Mouse (Mus musculus): ENCODE data around the gene Dip2c. TPM values are rescaled to one million over a fixed set of nuclear protein-coding genes. Genes with fewer than 3 reads are reported as not detected.

Gene Dip2c
- polyA plus RNA-seq, 1 experiment from 2014 or later, result 3.9 TPM

DNA sequence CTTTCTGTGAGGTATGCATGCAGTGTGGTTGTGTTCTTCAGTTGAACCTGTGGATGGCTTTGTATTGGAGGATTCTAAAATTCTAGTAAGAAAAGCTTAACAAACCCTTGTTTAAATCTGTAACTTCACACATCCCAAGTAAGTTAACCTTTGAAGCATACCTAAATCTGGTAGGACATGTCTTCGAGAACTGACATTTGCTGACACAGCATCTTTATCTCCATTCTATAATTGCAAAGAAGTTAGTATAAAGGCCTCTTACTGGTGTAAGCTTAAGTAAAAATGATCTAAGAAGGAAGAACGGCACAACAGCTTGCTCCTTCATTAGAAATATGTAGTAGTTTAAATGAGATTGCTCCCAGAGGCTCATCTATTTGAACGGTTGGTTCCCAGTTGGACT lies 71.1 kb downstream of the Dip2c start:
- Histone ChIP-seq H3K36me3 (no peaks in the 10 kb centered on the region), H3K4me3 (no peak overlapping the region), H3K27me3 (ENCODE audit: insufficient read depth, poor library complexity, severe bottlenecking) (no peaks in the 10 kb centered on the region), H3K27ac (no peak overlapping the region), H3K9me3 (no peaks in the 10 kb centered on the region), H3K4me1 (peaks cover 9% of the 10 kb centered on the region)
- WGBS, result 87% methylated on average over 3 of the region's 3 CpGs
- no peak for DNase-seq (ENCODE audit: low spot score)

DNA sequence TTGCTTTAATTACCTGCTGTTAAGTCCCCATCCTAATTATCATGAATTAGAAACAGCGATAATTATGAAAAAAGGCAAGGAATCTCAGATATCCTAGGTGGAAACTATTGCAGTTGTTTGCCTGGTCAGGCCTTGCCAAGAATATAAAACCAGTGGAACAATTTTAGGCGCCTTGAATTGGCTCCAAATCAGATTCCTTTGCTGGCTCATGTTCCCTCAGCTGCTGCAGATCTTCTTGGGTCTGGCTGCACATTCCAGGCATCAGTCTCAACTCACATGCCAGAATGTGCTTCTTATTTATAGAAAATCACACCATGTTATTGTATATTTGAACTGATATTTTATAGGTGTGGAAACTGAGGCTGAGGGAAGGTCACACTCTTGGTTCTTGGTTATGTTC lies 74.3 kb downstream of the Dip2c start:
- peaks cover 9% of the 10 kb centered on the region for H3K4me1 ChIP-seq
- no peaks in the 10 kb centered on the region for H3K9me3 ChIP-seq
- DNase-seq (ENCODE audit: low spot score), result no peak
- H3K4me3 ChIP-seq, result no peak overlapping the region
- 92% methylated on average over 2 of the region's 2 CpGs for WGBS
- no peaks in the 10 kb centered on the region for H3K36me3 ChIP-seq
- no peaks in the 10 kb centered on the region for H3K27me3 ChIP-seq (ENCODE audit: insufficient read depth, poor library complexity, severe bottlenecking)
- H3K27ac ChIP-seq, result no peak overlapping the region

- H3K27ac ChIP-seq, result no peak overlapping the region
- no peaks in the 10 kb centered on the region for H3K9me3 ChIP-seq
- no peak for DNase-seq (ENCODE audit: low spot score)
- 89% methylated on average over 1 of the region's 1 CpGs for WGBS
- no peaks in the 10 kb centered on the region for H3K36me3 ChIP-seq
- no peaks in the 10 kb centered on the region for H3K27me3 ChIP-seq (ENCODE audit: insufficient read depth, poor library complexity, severe bottlenecking)
- H3K4me3 ChIP-seq, result no peak overlapping the region
- peaks cover 9% of the 10 kb centered on the region for H3K4me1 ChIP-seq
These were observed 77.6 kb downstream of the Dip2c start for GRCm38 (mm10) chr13:9353890-9354289.

- DNase-seq (ENCODE audit: low spot score), result no peak
- H3K9me3 ChIP-seq, result no peaks in the 10 kb centered on the region
- no peaks in the 10 kb centered on the region for H3K27me3 ChIP-seq (ENCODE audit: insufficient read depth, poor library complexity, severe bottlenecking)
- H3K36me3 ChIP-seq, result no peaks in the 10 kb centered on the region
- WGBS, result 78% methylated on average over 4 of the region's 4 CpGs
- peaks cover 4% of the 10 kb centered on the region; the same call in 1 of the 2 replicates for H3K4me1 ChIP-seq
- H3K4me3 ChIP-seq, result no peak overlapping the region
- H3K27ac ChIP-seq, result no peak overlapping the region
These were observed 79.0 kb downstream of the Dip2c start for GRCm38 (mm10) chr13:9355331-9355730.

- no peaks in the 10 kb centered on the region for H3K4me1 ChIP-seq
- WGBS, result 61% methylated on average over 2 of the region's 2 CpGs
- DNase-seq (ENCODE audit: low spot score), result no peak
These were observed 85.1 kb downstream of the Dip2c start for GRCm38 (mm10) chr13:9361457-9361856.

GRCm38 (mm10) chr13:9371387-9371786 lies 95.1 kb downstream of the Dip2c start:
- Histone ChIP-seq H3K36me3 (no peaks in the 10 kb centered on the region), H3K27ac (no peak overlapping the region), H3K27me3 (ENCODE audit: insufficient read depth, poor library complexity, severe bottlenecking) (no peaks in the 10 kb centered on the region), H3K4me1 (no peaks in the 10 kb centered on the region), H3K9me3 (no peaks in the 10 kb centered on the region), H3K4me3 (no peak overlapping the region)
- DNase-seq (ENCODE audit: low spot score), result no peak
- 53% methylated on average over 1 of the region's 1 CpGs for WGBS

More at GRCm38 (mm10) chr13:9361457-9361856, 85.1 kb downstream of the Dip2c start:
- Histone ChIP-seq H3K9me3 (no peaks in the 10 kb centered on the region), H3K27me3 (ENCODE audit: insufficient read depth, poor library complexity, severe bottlenecking) (no peaks in the 10 kb centered on the region), H3K36me3 (no peaks in the 10 kb centered on the region), H3K4me3 (no peak overlapping the region), H3K27ac (no peak overlapping the region)

DNA sequence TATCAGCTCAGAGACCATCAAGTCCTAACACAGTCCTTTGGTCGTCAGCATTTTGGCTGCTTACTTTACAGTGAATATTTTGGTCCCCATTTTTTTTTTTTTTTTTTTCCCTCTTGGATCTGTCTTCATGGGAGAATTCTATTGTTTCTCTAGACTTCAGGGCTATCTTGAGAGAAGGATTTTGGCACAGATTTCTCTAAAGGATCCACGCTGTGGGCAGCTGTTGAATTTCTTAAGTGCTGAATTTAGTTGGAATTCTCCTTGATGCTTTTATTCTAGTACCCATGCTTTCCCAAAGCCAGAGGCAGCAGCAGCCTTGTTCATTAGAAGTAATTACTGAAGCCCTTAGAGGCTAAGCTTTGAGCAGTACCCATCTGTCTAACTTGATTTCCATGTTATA lies 100.8 kb downstream of the Dip2c start:
- no peak for DNase-seq (ENCODE audit: low spot score)
- Histone ChIP-seq H3K9me3 (no peaks in the 10 kb centered on the region), H3K27ac (no peak overlapping the region), H3K4me3 (no peak overlapping the region), H3K4me1 (0 out of 2 replicates have a peak, but pooled peaks cover 2% of the 10 kb centered on the region), H3K36me3 (no peaks in the 10 kb centered on the region), H3K27me3 (ENCODE audit: insufficient read depth, poor library complexity, severe bottlenecking) (no peaks in the 10 kb centered on the region)
- WGBS, result 77% methylated on average over 2 of the region's 2 CpGs

GRCm38 (mm10) chr13:9380740-9381410 lies 104.5 kb downstream of the Dip2c start:
- Histone ChIP-seq H3K4me3 (no peak overlapping the region), H3K4me1 (0 out of 2 replicates have a peak, but pooled peaks cover 2% of the 10 kb centered on the region), H3K36me3 (no peaks in the 10 kb centered on the region), H3K27me3 (ENCODE audit: insufficient read depth, poor library complexity, severe bottlenecking) (no peaks in the 10 kb centered on the region), H3K9me3 (no peaks in the 10 kb centered on the region), H3K27ac (no peak overlapping the region)
- DNase-seq (ENCODE audit: low spot score), result no peak
- 80% methylated on average over 5 of the region's 5 CpGs for WGBS

- no peak overlapping the region for H3K27ac ChIP-seq
- H3K4me3 ChIP-seq, result peak overlapping the region; percentile 40; the same call in 1 of the 2 replicates
- no peaks in the 10 kb centered on the region for H3K4me1 ChIP-seq
- no peaks in the 10 kb centered on the region for H3K9me3 ChIP-seq
- no peaks in the 10 kb centered on the region for H3K36me3 ChIP-seq
- WGBS, result 71% methylated on average over 2 of the region's 2 CpGs
- DNase-seq (ENCODE audit: low spot score), result no peak
- no peaks in the 10 kb centered on the region for H3K27me3 ChIP-seq (ENCODE audit: insufficient read depth, poor library complexity, severe bottlenecking)
These were observed 111.7 kb downstream of the Dip2c start for GRCm38 (mm10) chr13:9388017-9388416.

DNA sequence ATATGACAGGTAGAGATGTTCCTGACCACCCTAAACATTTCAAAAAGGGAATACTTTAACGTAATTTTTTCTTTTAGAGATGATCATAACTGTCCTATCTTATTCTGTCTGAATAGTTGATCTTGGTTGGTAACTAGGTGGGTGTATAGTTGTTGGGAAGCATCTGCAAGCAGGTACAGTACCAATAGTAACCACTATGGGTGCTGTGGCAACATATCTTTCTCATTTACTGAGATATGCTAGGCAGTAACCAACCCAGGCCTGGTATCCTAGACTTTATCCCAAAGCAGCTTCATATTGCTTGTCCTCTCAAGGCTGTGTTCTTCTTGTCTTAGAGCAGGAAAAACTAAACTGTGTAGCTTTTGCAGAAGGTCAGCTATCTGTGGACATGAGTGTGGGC lies 113.0 kb downstream of the Dip2c start:
- no peaks in the 10 kb centered on the region for H3K36me3 ChIP-seq
- DNase-seq (ENCODE audit: low spot score), result no peak
- no peaks in the 10 kb centered on the region for H3K9me3 ChIP-seq
- 73% methylated on average over 1 of the region's 1 CpGs for WGBS
- no peak overlapping the region for H3K27ac ChIP-seq
- no peak overlapping the region for H3K4me3 ChIP-seq
- no peaks in the 10 kb centered on the region for H3K4me1 ChIP-seq
- H3K27me3 ChIP-seq (ENCODE audit: insufficient read depth, poor library complexity, severe bottlenecking), result no peaks in the 10 kb centered on the region

GRCm38 (mm10) chr13:9390204-9390804 lies 114.0 kb downstream of the Dip2c start:
- DNase-seq (ENCODE audit: low spot score), result no peak
- Histone ChIP-seq H3K4me3 (no peak overlapping the region), H3K36me3 (no peaks in the 10 kb centered on the region), H3K9me3 (no peaks in the 10 kb centered on the region), H3K4me1 (no peaks in the 10 kb centered on the region), H3K27me3 (ENCODE audit: insufficient read depth, poor library complexity, severe bottlenecking) (no peaks in the 10 kb centered on the region), H3K27ac (no peak overlapping the region)
- 74% methylated on average over 5 of the region's 5 CpGs for WGBS

DNA sequence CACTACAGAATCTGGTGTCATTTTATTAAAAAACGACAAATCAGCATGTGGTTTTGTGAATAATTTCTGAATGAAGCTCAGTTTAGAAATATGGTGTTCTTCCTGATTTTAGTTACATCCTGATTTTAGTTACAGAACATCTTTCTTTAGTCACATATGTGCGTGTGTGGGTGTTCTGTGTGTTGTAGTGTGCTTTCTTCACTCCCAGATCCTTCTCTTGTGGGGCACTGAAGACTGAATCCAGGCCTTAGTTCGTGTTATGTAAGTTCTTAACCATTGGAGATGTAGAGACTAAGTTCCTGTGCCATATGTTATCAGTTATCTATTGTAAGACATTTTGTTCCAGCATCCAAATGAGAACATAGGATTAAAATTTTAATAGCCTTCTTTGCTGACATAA lies 117.1 kb downstream of the Dip2c start:
- H3K36me3 ChIP-seq, result no peaks in the 10 kb centered on the region
- no peaks in the 10 kb centered on the region for H3K27me3 ChIP-seq (ENCODE audit: insufficient read depth, poor library complexity, severe bottlenecking)
- DNase-seq (ENCODE audit: low spot score), result no peak
- no peak overlapping the region for H3K4me3 ChIP-seq
- no peak overlapping the region for H3K27ac ChIP-seq
- peaks cover under 1% of the 10 kb centered on the region; the same call in 1 of the 2 replicates for H3K4me1 ChIP-seq
- H3K9me3 ChIP-seq, result no peaks in the 10 kb centered on the region
- 81% methylated on average over 3 of the region's 3 CpGs for WGBS

- no peaks in the 10 kb centered on the region for H3K9me3 ChIP-seq
- WGBS, result 58% methylated on average over 1 of the region's 1 CpGs
- no peak for DNase-seq (ENCODE audit: low spot score)
- H3K4me1 ChIP-seq, result peaks cover 5% of the 10 kb centered on the region; the same call in 1 of the 2 replicates
- no peak overlapping the region for H3K4me3 ChIP-seq
- H3K27me3 ChIP-seq (ENCODE audit: insufficient read depth, poor library complexity, severe bottlenecking), result no peaks in the 10 kb centered on the region
- no peaks in the 10 kb centered on the region for H3K36me3 ChIP-seq
- H3K27ac ChIP-seq, result no peak overlapping the region
These were observed 119.0 kb downstream of the Dip2c start for GRCm38 (mm10) chr13:9395286-9395685.
